Mouse (Mus musculus) kidney, postnatal 36 days (tissue): ENCODE results near the gene Spryd3.
"Not testable (repeated sequence)": the region's sequence is repeated elsewhere in the genome, so short reads cannot be mapped to it uniquely, and the experiment has no call there.

ENCODE experiments used
- DNase-seq, 2 experiments: peaks; one replicate each; pipeline ENCODE4 v3.0.0; 2021 to 2022; ENCODE audit warnings: mixed read lengths in 2 of 2

The Spryd3 gene

DNA sequence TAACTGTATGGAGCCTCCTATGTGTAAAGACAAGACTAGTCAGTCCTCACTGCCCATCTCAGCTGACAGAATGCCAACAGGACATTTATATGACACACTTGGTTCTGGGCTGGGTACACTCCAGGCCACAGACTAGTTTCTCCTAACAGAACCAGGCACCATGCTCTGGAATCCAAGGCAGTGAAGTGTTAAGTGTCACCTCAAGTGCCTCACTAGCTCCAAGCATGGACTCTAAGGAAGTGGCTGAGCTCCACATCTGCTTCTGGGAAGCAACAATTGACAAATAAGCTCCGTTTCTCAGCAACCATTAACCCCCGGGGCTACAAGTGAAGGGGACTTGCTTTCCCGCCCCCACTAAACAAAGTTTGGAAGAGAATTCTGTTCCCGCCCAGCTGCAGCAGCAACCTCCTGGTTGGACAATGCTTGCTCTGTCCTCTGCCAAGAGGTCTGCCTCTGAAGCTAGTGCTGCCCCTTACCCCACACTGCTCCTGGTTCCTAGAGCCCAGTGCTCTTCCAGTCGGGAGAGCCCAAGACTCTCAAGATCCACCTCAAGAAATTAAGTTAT is 38.0 kb downstream of the Spryd3 start:
- no peak for DNase-seq

DNA sequence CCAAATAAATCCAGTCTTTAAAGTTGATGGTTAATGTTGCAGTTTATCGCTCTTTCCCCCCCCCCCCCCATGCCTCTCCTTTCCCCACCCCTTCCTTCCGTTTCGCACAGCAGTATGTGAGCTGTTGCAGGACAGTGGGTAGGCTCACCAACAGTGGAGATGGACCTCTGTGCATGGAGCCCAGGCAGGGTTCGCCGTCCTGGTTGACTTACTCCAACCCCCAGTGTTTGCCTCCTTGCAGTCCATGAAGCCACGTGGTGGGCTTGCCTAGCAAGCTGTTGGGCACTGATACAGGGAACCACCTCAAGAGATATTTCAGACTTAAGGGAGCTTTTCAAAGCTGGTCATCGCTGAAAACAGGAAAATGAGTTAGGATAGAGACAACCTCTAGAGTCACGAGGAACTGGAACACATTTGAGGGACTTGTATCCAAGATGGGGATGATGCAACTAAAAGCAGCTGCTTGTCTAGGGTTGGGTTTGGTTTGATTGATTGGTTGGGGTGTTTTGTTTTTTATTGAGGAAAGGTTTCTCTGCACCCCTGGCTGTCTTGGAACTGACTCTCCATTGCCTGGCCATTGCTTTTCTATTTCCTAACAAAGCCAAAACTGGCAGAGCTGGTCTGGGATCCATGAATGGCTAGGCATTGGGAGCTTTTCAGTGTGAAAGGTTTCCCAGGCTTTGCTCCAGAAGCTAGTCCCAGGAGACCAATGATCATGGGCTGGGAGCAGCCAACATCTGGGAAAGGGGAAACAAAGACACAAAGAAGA is 38.7 kb downstream of the Spryd3 start:
- DNase-seq: no peak

DNA sequence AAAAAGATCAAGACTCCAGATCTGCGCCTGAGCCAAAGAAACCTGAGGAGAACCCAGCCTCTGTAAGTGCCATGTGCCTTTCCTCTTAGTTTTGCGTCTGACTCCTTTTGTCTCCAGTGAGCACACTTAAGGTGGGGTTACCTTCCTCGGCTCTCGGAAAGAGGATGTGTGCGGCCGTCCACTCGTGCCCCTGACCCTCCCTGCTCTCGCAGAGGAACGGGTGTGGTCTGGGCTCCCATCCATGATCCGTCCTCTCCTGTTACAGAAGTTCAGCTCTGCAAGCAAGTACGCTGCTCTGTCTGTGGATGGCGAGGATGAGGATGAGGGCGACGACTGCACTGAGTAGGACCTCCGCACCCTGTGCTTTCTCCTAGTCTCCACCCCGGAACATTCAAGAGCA is 41.0 kb downstream of the Spryd3 start:
- DNase-seq: no peak

- DNase-seq: peak in 1 of 2 experiments; percentile 27
Measured at GRCm38 (mm10) chr15:102094157-102094556, 41.9 kb downstream of the Spryd3 start.

DNA sequence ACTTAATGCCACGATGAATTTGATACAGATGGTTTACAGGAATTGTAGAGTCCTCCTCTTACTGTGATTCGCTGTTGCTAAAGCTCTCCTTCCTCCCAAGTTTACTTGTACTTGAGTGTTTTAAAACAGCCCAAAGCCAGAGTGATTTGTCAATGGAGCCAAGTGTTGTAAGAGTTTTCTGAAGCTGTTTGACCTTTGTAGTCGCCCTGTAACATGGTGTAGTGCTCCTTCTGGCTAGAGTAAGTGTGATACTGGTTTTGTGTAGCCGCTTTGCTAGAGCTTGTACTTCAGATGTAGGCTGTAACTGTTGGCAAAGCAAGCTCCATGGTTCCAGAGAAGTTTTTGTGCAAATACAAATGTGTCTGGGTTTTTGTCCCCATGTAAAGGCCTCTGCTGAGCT is 43.8 kb downstream of the Spryd3 start:
- no peak for DNase-seq

DNA sequence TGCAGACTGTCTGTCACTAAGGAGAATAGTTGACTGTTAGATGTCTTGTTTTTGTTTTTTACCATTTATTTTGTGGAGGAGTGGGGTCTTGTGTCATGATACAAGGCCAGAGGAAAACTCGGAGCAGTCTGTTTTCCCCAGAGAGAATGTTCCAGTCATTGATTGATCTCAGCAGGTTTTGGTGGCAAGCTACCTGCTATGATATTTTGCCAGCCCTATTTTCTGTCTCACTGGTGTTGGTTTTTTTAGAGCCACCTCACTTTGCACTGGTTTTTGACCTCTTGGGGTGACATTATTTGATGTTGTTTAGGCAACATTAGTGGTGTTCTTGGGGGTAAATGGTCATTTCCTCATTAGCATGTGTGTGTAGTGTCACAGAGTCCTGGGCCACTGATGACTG is 44.3 kb downstream of the Spryd3 start:
- no peak for DNase-seq

GRCm38 (mm10) chr15:102091063-102091679 is 44.9 kb downstream of the Spryd3 start:
- DNase-seq: no peak

- no peak for DNase-seq
Measured at GRCm38 (mm10) chr15:102089914-102090585, 46.0 kb downstream of the Spryd3 start.

GRCm38 (mm10) chr15:102083028-102083427 is 53.0 kb downstream of the Spryd3 start:
- no peak for DNase-seq

GRCm38 (mm10) chr15:102082148-102082547 is 53.9 kb downstream of the Spryd3 start:
- DNase-seq: peak; percentile 51 to 70

DNA sequence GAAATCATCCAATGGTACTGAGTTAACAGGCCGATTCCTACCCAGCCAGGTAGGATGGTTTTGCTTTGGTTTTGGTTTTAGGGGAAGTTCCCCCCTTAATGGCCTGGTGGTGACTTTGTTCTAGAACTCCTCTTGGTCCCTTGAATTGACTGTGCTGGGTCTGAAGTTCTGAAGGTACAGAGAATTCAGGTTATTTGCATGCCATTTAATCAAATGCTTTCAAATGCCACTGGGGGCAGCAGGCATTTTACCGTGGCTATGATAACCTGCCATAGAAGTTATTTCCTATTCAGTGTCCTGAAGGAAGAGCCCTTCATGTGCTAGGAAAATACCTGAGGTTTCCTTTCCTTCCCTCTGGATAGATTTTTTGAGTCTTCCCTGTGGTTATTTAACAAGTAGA is 55.6 kb downstream of the Spryd3 start:
- peak in 1 of 2 experiments; percentile 11 for DNase-seq

- not testable (repeated sequence) for DNase-seq
Measured at GRCm38 (mm10) chr15:102079924-102080323, 56.1 kb downstream of the Spryd3 start.

DNA sequence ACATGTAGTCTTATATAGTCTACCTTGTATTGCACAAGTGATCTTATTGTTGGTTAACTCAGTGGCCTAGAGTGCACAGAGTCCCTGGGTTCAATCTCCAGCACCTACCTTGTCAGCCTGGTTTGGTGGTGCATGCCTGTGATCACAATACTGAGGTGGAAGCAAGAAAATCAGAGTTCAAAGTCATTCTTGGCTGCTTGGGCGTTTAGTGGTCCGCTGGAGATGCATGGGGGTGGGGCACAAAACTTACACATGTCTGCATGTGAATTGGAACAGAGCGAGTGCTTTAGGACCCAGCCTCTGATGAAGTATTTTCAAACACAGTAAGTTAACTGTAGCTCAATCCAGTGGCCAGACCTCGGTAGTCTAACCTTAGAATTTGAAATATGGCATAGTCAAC is 56.8 kb downstream of the Spryd3 start:
- DNase-seq: peak; percentile 12 to 24

GRCm38 (mm10) chr15:102077111-102077677 is 58.8 kb downstream of the Spryd3 start:
- no peak for DNase-seq

- peak; percentile 10 to 22 for DNase-seq
Measured at GRCm38 (mm10) chr15:102074876-102075585, 61.0 kb downstream of the Spryd3 start.

DNA sequence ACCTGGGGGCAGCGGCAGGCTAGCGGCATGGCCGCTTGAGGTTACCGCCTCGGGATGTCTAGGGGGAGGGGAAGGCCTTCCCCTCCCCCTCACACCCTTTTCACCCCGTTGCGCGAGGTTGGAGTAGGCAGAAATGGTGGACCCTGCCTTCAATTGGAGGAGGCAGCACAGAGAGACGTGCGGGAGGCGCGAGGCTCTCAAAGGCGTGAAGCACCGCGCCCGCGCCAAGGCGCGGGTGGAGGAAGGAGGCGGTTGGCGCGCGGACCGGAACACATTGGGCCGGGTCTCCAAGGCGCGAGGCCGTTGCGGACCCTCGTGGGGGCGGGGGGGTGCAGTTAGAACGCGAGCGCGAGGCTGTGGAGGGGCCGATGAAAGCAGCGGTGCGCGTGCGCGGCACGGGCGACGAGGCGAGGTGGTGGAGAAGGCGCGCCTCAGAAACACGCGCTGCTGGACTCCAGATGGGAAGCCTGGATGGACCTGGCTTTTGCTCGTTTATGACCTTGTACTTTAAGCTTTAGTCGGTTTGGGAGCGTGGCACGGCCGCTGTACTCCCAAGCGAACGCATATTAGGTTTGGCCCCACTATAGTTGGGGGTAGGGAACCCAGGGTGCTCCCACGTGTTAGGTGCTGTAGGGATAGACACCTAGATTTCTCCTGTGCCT is 61.8 kb downstream of the Spryd3 start:
- peak; percentile 53 to 77 for DNase-seq

- DNase-seq: peak; percentile 100
Measured at GRCm38 (mm10) chr15:102073559-102074069, 62.4 kb downstream of the Spryd3 start, which contains the start of gene Eif4b. TSS of gene Eif4b (plus strand) at chr15:102073773.

GRCm38 (mm10) chr15:102072963-102073558 is 63.0 kb downstream of the Spryd3 start:
- DNase-seq: no peak

GRCm38 (mm10) chr15:102070476-102071467 is 65.3 kb downstream of the Spryd3 start:
- DNase-seq: no peak
